Mouse (Mus musculus): Measurements from ENCODE around the gene Gjc3.
"Not testable (repeated sequence)": the region's sequence is repeated elsewhere in the genome, so short reads cannot be mapped to it uniquely, and the experiment has no call there.

Gjc3 gene

DNA sequence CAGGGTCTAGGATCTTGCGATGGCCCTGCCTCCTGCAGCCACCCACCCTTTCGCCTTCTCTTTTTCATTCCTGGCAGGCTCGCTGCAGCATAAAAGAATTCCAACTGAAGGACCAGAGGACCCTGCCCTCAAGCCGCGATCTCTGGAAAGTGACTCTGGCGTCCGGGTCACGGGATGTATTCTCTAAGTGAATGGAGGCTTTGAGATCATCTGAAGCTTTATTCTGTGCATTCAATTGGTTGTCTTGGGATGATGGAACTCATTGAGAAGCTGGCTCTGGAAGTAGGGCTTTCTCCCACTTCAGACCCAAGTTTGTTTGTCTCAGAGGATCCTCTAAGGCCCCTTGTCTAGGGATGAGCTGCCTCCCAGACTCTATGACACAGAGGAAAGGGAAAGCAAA, at the start of gene Gjc3:
Gene Gjc3, minus strand, starts transcription at position 154 of the 400 bp plus-strand sequence.
- no peak for DNase-seq (ENCODE audit: low spot score in 2 of 2)

DNA sequence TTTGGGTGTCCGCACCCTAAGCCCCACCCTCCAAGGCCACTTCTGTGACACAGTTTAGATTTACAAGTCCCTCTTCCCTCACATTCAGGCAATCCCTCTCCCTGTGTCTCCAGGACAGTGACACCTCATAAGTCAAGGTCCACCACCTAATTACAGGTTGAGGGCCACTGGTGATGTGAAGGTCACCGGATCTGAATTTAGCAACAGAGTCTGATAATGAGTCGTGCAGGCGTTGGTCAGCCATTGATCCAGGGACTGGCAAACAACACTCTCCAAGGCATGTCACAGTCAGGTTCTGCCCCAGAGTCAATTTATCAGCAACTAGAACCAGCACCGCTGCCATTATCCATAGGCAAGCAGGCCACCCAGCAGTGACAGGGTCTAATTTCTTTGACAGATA, 49.5 kb upstream of the Gjc3 start:
- DNase-seq (ENCODE audit: low spot score in 2 of 2), result no peak

GRCm38 (mm10) chr5:138009437-138009836, 46.5 kb upstream of the Gjc3 start:
- no peak for DNase-seq (ENCODE audit: low spot score in 2 of 2)

- no peak for DNase-seq (ENCODE audit: low spot score in 2 of 2)
Observed at GRCm38 (mm10) chr5:137986351-137986750, 23.5 kb upstream of the Gjc3 start.

GRCm38 (mm10) chr5:137981300-137981699, 18.4 kb upstream of the Gjc3 start, which contains the start of gene Azgp1:
Gene Azgp1 (plus strand): TSS chr5:137981520.
- DNase-seq (ENCODE audit: low spot score in 2 of 2), result no peak

DNA sequence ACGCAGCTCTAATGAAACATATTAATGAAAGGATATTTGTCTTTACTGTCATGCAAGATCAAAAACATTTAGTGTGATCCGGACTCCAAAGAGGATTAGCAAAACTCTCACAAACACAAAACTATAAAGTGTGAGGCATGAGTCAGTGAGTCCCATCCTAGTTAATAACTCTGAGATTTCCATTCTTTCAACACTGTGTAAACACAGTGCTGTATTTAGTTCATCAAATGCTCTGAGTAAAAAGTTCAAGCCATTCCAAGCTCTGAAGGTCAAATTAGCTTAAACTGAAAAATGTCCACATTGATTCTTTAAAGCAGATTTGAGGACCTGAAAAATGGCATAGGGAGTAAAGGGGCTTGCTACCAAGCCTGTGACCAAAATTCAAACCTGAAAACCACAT, 16.2 kb upstream of the Gjc3 start:
- DNase-seq (ENCODE audit: low spot score in 2 of 2), result no peak

- DNase-seq (ENCODE audit: low spot score in 2 of 2), result no peak
Observed at GRCm38 (mm10) chr5:137977291-137977690, 14.4 kb upstream of the Gjc3 start.

- no peak for DNase-seq (ENCODE audit: low spot score in 2 of 2)
Observed at GRCm38 (mm10) chr5:137975434-137975833, 12.5 kb upstream of the Gjc3 start.

GRCm38 (mm10) chr5:137974724-137975123, 11.8 kb upstream of the Gjc3 start:
- no peak for DNase-seq (ENCODE audit: low spot score in 2 of 2)

DNA sequence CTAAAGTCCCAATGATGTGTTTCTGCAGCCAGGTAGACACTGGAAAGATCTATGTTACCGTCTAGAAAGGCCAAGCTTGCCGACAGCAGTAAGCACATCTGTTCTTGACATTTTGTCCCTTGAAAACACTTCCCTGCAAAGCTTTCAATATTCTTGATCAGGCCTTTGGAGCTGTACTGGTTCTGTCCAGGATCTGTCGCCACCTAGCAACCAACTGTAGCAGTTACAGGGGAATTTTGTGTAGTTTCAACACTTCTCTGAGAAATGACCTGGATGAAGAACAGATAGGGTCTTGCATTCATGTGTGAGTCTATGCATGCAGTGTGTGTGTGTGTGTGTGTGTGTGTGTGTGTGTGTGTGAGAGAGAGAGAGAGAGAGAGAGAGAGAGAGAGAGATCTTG, 10.8 kb upstream of the Gjc3 start:
- DNase-seq (ENCODE audit: low spot score in 2 of 2), result no peak

DNA sequence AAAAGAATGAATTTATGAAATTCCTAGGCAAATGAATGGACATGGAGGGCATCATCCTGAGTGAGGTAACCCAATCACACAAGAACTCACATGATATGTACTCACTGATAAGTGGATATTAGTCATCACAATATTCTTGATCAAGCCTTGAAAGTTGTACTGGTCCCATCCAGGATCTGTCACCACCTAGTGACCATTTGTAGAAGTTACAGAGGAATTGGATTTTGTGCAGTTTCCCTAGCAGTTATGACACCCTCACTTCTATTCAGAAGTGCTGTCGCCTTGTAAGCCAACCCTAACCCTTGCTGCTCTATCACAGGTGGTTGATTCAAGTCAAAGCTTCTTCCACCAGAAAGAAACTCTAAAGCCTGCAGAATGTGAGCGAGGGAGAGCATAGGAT, 10.3 kb upstream of the Gjc3 start:
- no peak for DNase-seq (ENCODE audit: low spot score in 2 of 2)

GRCm38 (mm10) chr5:137966492-137966891, 3.6 kb upstream of the Gjc3 start:
- DNase-seq (ENCODE audit: low spot score in 2 of 2), result peak in 1 of 2 experiments; percentile 5

GRCm38 (mm10) chr5:137956404-137956803, 6.5 kb downstream of the Gjc3 start:
- DNase-seq (ENCODE audit: low spot score in 2 of 2), result no peak

- peak; percentile 6 to 23 for DNase-seq (ENCODE audit: low spot score in 2 of 2)
Observed at GRCm38 (mm10) chr5:137951218-137951617, 11.7 kb downstream of the Gjc3 start.

DNA sequence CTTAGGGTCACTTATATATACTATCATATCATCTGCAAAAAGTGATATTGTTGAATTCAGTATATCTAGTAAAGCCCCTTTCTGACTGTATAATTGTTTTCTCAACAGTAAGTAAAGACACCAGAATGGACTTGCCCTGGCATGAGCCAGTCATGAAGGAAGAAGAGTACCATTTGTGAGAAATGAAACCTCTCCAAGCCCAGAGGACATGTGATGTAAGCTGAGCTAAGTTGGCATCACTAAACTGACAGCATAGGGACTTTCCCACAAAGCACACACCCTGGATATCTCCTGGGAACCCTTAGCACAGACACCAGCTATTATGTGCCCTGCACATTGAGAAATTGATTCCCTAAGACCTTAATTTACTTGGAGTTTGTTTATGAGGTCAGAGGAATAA, 15.6 kb downstream of the Gjc3 start:
- no peak for DNase-seq (ENCODE audit: low spot score in 2 of 2)

- no peak for DNase-seq (ENCODE audit: low spot score in 2 of 2)
Observed at GRCm38 (mm10) chr5:137943133-137943532, 19.8 kb downstream of the Gjc3 start.

DNA sequence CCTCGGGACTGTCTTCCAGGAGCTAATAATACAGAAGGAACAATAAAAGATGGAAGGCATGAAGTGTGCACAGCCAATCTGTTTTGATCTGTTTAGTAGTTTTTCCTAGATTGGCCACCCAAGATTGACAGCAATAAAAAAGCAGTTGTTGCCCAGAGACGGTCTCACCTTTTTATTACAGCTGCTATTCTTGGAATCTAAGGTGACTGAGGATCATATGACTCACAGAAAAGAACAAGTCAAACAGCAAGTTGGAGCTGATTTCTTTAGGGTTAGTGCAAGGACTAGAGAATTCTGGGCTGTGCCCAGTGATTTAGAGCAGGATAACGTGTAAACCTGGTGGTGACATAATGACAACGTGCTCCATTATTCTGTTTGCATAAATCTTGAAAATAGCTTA, 21.9 kb downstream of the Gjc3 start:
- DNase-seq (ENCODE audit: low spot score in 2 of 2), result no peak

GRCm38 (mm10) chr5:137937238-137937637, 25.7 kb downstream of the Gjc3 start:
- no peak for DNase-seq (ENCODE audit: low spot score in 2 of 2)

DNA sequence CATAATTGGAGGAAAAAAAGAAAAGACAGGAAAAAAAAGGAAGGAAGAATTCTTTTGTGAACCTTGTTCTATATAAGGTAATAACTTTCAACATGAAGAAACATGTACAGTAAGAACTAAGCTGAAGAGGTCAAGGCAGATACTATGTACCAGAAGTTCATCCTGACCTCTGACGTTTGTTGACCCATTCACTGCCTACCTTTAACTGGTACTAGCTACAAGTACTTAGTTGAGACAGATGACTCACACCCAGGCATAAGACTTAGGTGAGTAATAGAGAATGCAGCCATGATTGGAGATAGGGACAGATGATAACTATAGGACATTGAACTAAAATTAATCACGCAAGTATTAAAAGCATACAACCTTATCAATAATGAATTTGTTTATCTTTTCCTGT, 26.4 kb downstream of the Gjc3 start:
- DNase-seq (ENCODE audit: low spot score in 2 of 2), result no peak

GRCm38 (mm10) chr5:137933934-137934333, 29.0 kb downstream of the Gjc3 start:
- not testable (repeated sequence) for DNase-seq (ENCODE audit: low spot score in 2 of 2)

GRCm38 (mm10) chr5:137928439-137928838, 34.5 kb downstream of the Gjc3 start:
- no peak for DNase-seq (ENCODE audit: low spot score in 2 of 2)

DNA sequence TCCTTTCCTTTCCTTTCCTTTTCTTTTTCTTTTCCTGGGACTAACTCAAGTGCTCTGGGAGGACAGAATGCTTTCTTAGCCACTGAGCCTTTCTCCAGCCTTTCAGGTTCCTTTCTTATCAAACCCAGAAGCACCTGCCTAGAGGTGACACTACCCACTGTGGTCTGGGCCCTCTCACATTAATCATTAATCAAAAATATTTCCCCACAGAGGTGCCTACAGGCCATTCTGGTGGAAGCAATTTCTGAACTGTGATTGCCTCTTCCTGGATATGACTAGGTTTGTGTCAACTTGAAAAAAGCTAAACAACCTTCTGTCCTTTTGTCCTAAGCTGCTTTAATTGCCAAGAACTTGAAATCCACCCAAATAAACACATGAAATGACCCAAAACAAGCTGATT, 40.7 kb downstream of the Gjc3 start:
- DNase-seq (ENCODE audit: low spot score in 2 of 2), result no peak

GRCm38 (mm10) chr5:137921532-137921931, 41.4 kb downstream of the Gjc3 start, which contains the start of gene Cyp3a13:
Gene Cyp3a13 (minus strand): TSS chr5:137921619.
- DNase-seq (ENCODE audit: low spot score in 2 of 2), result no peak

DNA sequence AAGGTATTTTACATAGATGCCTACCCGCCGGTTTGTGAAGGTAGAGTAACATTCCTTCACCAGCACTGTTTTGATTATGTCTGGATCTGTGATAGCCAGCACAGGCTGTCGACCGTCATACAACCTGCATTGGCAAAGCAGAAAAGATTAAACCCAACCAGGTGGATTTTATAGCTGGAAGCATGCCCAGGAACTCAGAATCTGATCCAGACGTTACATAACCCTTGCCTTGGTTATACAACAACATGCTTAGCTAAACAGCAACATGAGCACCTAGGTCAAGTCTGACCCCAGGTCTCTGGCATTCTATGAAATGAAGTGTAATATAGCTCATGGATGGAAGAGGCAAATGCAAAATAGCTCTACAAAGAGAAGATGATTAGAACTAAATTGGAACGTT, 47.3 kb downstream of the Gjc3 start:
- no peak for DNase-seq (ENCODE audit: low spot score in 2 of 2)

DNA sequence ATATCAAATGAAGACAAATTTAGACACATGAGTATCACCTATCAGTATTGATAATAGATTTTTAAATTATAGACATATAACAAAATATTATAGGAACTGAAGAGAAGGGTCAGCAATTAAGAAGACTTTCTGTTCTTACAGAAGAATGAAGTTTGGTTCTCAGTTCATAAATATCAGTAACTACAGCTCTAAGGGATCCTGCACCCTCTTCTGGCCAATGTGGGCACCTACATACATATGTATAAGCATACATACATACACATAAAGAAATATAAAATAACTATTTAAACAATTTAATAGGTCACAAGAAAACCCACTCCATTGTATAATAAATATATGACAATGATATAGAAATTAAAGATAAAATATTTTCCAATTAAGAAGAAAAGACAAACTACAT, 48.4 kb downstream of the Gjc3 start:
- DNase-seq (ENCODE audit: low spot score in 2 of 2), result no peak
